Mouse (Mus musculus) gastrocnemius, postnatal 4 days (tissue): ENCODE data around the gene Zcchc10. TPM values are rescaled to one million over a fixed set of nuclear protein-coding genes. Genes with fewer than 3 reads are reported as not detected.
"Not testable (repeated sequence)": the region's sequence is repeated elsewhere in the genome, so short reads cannot be mapped to it uniquely, and the experiment has no call there.

Experiments used
- DNase-seq, 2 experiments: peaks; one replicate each; pipeline ENCODE4 v3.0.0; 2021 to 2022; ENCODE audit warnings: low spot score in 2 of 2, mixed read lengths in 2 of 2
- total RNA-seq, 2 experiments: library from RNA; stranded (reverse); gene quantifications; 2 replicates each; pipeline ENCODE4 v1.2.3; 2021

Gene Zcchc10
- total RNA-seq, 2 experiments from 2014 or later = 10.5 to 10.7 TPM

DNA sequence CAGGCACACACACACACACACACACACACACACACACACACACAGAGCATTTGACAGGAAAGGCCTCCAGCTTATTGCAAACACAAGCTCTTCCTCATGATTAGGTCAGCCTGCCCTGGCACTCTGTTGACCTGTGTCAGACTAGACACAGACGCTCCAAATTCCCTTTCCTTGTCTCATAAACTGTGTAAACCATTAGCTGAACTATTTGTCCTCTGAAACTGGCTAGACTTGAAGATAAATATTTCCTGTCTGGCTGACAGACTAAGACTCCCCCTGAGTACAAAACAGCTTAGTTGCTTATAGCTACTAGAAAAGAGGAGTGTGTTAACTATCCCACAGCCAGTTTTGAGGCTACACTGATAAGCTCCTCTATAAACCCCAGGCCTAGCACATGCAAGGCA is 9.7 kb upstream of the Zcchc10 start:
- no peak for DNase-seq

DNA sequence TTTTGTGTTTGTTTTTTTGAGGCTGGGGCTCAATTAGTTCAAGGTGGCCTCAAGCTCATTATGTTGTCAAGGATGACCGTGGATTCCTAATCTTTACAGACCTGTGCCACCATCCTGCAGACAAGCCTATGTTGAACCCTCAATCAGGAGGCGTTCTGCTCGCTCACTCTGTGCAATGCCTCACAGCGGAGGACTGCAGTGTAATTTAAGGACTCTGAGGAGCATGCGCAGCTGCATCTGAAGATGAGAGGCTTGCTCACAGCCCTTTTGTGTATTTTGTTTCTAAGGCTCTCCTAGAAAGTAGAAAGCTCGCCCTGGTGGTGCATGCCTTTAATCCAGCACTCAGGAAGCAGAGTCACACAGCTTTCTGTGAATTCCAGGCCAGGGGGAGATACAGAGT is 7.5 kb upstream of the Zcchc10 start:
- DNase-seq = no peak

DNA sequence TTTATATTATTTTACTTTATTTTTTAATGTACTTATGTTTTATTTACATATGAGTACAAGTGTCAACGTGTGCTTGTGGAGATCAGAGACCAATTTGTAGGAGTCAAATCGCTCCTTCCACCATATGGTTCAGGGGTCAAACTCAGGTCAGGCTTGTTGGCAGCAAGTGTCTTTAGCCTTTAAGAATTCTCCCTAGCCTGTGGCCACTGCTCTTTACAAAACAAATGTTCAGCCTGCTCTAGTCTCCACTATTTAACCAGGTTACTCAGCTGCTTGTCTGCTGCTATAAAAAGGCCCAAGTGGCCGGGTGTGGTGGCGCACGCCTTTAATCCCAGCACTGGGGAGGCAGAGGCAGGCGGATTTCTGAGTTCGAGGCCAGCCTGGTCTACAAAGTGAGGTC is 6.4 kb upstream of the Zcchc10 start:
- DNase-seq = no peak

DNA sequence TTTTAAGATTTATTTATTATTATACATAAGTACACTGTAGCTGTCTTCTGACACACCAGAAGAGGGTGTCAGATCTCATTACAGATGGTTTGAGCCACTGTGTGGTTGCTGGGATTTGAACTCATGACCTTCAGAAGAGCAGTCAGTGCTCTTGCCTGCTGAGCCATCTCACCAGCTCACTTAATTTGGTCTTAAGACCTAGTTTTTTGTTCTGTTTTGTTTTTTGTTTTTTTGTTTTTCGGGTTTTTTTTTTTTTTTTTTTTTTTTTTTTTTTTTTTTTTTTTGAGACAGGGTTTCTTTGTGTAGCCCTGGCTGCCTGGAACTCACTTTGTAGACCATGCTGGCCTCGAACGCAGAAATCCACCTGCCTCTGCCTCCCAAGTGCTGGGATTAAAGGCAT is 5.9 kb upstream of the Zcchc10 start:
- not testable (repeated sequence) for DNase-seq

DNA sequence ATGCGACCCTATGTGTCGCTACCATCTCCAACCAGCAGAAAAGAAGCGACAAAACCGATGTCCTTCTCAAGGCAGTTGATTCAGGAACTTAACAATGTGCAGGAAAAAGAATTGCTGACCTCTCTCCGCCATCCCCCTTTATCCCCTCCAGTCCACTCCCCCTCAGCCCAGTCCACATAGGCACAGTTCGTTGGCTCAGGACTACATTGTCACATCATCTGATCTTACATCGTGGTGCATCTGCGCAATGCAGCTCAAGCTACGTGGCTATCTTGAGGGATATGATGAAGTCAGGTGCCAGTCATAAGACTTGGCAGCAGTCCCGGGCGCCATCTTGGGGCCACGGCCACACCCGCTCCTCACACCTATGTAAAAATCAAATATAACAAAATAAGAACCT is 4.6 kb upstream of the Zcchc10 start:
- DNase-seq = not testable (repeated sequence)

DNA sequence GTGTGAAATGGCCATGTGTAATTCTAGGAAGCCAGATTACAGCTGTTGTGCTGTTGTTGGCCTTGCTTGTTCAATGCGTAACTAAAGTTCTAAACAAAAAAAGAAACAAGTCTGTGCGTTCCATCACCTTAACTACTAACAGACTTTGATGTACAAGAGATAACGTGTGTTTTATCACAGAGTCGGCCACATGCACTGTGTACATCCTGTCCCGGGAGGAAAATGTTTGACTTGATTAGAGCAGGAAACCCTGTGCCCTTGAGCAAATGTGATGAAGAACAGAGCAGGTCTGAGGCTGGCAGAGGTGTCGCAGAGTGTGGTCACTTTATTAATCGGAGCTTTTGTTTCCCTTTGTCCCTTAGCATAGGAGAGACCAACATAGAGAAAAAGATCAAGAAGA is 5.8 kb downstream of the Zcchc10 start:
- DNase-seq = no peak

DNA sequence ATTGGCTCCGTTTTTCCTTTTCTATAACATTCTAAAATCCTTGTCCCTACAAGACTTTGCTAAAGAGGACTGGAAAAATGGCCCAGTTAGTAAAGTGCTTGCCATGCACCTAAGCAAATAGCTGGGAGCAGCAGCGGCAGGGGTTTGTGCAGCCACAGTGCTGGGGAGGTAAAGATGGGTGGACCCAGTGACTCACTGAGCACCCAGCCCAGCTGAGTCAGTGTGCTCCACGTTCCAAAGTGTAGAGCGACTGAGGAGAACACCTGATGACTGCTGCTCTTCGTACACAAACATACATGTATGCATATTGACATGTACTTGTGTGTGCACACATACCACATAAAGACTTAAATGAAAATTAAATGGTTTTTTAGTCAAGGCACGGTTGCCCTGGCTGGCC is 6.6 kb downstream of the Zcchc10 start:
- DNase-seq = no peak

DNA sequence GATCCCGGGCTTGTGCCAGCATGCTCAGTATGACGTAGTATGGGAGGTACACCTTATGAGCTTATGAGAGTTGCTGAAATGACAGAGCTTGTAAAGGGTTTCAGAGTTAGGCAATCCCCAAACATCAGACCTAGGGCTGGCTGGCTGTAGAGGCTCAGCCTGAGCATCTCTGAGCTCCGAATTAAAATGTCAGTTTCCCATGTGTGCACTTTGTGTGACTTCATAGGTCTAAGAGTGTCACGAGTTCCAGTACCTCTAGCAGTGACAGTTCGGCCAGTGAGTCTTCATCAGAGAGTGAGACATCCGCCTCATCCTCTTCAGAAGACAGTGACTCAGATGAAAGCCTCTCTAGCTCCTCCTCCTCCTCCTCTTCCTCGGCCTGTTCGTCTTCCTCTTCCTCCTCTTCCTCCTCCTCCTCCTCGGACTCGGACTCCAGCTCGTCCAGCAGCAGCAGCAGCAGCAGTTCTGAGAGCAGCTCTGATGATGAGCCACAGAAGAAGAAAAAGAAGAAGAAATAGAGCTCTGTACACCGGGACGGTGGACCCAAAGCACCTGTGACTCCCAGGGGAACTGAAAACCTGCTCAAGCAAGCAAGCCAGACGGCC is 7.7 kb downstream of the Zcchc10 start:
- DNase-seq = no peak

DNA sequence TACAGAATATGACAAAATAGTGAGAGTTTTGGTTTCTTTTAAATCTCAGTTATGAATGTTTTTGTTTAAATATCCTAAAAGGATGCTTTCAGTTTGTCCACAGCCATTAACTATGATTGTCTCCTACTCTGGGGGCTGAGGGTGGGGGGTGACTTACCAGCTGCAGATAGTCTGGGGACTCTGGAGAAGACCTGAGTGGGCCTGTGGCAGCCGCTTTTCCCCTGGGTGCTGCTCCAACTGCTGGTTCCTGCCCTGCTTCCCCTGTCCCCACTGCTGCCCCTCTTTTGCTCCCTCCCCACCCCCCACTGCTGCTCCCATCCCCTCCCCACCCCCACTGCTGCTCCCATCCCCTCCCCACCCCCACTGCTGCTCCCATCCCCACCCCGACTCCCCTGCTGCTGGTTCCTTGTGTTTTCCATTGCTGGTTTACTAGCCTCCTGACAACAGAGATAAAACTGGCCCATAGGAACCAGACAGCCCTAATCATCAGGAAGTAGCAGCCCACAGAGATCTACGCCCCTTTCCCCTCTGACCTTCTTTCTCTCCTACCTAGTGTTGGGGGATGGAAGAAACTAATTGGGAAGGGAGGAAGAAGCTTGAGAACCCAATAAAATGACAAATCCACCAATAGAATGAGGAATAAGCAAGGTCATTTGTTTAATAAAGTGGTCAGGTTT is 11.2 kb downstream of the Zcchc10 start:
- DNase-seq = no peak

DNA sequence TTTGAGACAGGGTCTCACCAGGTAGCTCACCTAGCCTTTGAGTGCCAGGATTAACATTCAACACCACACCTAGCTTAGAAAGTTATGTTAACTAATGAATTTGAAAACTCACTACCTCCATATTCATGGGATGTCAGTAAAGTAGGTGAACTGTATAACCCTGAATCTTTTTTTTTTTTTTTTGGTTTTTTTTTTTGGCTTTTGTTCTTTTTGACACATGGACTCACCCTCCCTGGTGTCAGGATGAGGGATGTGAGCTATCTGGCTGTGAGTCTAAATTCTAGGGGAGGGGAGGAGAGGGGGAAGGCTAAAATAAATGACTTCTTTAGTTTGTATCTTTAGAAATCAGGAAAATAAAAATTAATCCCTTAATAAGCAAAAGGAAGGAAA is 11.7 kb downstream of the Zcchc10 start:
- no peak for DNase-seq

DNA sequence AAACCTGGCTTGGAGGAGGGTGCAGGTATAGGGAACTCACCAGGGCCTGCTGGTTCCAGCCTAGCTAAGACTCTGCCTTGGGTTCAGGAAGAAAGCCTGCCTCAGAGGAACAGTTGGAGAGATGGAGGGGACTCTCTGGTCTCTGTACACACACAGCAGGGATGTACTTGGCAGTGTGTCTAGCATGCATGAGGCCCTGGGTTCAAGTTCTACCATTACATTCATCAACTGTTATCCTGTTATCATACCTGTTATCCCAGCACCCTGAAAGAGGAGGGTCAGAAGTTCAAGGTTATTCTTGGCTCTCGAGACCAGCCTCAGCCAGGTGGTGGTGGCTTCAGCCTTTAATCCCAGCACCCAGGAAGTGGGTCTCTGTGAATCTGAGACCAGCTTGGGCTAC is 12.4 kb downstream of the Zcchc10 start:
- no peak for DNase-seq

DNA sequence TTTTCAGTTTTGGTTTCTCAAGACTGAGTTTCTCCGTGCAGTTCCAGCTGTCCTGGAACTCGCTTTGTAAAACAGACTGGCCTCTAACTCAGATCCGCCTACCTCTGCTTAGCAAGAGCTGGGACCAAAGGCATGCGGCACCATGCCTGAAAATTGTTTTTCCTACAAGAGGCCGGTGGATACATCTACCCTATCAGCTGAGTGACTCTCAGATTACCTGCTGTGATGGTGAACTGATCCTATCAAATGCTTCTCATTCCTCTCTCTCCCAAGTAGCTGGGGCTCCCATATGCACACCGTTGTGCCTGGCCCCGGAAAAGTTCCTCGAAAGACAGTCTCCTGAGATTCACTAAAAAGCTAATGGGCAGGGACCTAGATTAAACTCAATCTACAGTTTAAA is 13.2 kb downstream of the Zcchc10 start:
- no peak for DNase-seq

DNA sequence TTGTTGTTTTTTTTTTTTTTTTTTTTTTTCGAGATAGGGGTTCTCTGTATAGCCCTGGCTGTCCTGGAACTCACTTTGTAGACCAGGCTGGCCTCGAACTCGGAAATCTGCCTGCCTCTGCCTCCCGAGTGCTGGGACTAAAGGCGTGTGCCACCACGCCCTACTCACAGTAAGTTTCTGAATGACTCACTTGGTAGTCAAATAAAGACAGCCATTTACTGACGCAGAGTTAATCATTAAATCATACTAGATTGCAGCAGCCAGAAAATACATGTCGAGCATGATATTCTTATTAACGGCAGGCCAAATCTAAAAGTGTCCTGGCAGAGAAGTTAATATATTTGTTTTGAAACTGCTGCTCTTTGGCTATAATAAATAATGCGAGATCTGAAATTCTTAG is 16.5 kb downstream of the Zcchc10 start:
- DNase-seq = not testable (repeated sequence)

DNA sequence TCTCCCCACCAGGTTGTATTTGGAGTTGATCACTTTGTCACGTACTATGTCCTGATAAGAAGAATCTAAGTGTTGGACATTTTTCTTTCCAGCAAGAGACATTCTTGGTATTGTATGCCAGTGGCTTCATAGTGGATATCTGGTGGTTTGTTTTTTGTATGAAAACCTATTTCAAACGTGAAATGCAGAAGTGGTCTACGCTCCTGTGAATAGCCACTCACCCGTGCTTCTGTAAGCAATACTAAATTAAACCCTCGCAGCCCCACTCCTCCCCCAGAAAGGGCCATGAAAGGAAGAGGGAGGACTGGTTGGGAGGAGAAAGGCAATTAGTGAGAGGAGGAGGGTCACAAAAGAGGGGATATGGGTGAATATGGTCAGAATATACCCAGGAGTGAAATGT is 18.2 kb downstream of the Zcchc10 start:
- no peak for DNase-seq

DNA sequence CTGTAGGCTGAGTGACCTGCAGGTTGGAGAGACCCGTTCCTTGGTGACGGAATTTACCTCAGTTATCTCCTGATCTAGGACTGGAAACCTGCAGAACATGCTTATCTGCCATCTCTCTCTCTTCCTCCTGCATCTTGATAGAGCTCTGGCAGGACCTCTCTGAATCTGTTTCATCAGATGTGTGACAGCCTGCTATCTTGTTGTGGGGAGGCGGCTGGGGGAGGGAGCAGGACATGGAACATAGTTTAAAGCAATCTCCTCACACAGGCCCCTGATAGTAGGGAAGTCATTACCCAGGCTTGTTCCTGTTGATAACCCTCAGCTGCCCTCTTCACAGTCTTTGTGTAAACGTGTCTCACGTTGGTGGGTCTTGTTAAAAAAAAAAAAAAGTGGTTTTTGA is 20.8 kb downstream of the Zcchc10 start:
- DNase-seq = no peak

DNA sequence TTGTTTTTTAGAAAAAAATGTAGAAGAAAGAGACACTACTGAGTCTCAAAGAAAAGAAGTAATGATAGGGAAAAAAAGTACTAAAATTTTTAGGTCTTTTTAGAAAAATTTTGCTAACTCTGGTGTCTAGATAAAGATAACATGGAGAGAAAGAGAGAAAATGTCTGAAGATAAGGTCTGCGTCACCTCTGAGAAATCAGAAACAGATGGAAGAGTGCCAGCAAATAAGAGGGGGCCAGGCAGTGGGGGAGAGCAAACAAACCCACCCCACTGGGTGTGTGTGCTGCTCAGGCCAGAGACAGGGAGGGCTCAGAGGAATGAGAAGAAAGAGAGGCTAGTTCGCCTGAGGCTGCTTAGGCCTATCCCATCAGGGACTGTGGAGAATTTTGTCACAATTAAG is 21.3 kb downstream of the Zcchc10 start:
- DNase-seq = no peak

DNA sequence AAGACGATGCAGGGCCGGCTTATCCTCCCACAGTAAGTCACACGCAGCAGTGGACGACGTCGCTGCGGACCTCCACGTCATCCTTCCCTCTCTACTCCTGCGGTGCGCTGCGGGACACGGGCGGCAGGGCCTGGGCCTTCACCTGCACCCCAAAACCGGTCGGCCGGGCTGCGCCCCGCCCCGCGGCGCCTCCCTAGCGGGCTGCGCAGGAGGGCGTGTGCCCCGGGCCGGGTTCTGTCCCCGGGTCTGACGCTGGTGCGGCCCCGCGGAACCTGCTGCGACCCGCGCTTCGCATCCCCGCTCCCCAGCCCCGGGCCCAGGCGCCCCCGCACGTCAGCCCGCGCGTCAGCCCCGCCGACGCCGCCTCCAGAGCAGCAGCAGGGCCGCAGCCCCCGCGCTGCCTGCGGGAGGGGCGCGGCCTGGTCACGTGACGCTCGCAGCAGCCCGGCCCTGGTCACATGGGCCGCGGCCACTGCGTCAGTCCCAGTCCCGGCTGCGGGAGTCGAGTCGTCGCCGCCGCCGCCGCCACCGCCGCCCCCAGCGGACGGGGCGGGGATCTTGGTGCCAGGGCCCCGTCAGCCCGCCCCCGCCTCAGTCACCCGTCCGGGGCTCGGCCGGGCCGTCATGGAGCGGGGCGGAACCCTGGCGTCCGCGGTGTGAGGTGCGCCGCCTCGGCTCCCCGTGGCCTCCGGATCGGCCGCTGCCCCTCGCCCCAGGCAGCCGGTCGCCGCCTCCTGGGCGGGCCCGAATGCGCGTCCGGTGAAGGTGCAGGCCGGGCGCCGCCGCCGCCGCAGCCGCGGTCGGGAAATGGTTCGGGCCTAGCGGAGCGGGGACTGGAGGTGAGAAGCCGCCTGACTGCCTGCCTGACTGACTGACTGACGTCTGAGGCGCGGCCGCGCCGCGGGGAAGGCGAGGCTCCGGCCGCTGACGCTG is 26.1 kb downstream of the Zcchc10 start, which contains the start of gene Aff4:
TSS of gene Aff4 (plus strand) at position 543 of the 933 bp plus-strand sequence.
- DNase-seq = peak; percentile 74 to 88

DNA sequence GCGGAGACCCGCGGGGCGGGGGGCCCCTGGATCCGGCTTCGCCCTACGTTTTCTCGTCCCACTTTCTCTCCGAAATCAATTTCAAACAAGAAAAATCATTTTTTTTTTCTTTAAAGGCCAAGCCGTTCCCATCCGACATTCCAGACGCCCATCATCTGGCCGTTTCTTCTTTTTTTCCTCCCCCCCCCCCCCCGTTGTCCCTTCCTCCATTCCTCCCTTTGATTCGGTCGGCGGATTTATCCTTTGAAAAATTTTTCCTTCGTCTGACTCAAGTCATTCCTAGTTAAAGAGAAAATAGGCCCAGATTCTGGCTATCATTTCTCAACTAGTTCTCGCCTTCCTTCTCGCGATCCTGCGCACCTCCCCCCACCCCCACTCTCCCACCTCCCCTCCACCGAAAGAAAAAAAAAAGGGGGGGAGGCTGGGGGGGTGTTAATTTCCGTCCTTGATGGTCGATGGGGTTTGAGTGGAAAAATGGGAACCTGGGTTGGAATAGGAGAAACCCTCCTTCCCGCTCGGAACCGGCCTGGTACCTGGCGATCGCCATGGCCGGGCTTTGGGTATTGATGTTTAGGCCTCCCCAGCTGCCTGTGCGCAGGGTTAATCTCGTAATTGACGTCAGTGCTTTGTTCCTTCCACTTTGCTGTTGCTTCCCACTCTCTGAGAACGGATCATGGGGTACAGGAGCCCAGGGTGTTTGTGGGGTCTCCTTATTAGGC is 26.9 kb downstream of the Zcchc10 start:
- peak; percentile 22 to 51 for DNase-seq

DNA sequence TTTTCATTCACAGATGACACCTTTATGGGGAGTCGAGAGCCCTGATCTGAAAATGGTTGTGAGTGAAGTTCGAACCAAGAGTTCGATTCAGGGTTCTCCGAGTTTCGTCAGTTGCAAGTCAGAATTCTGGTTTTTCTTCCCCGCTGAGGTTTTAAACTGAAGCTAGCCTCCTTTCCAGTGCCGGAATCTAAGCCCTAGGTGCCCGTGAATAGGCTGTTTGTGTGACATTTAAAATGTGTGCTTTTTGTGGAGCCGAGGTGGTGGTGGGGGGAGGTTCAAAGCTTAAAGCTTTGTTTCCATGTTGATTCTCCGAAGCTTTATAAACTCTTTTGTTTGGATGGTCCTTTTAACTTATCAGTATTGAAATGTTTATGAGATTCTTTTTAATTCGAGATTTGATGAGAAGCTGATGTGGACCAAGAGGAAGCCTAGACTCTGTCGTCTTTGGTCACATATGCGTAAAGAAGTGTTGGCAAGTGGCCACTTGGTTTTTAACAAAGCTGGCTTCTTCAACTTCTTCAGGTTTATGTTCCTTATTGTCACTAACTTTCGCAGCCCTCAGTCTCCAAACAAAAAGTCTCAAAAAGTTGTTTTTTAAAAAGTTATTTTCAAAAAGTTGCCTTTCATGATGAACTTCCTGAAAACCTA is 27.6 kb downstream of the Zcchc10 start:
- no peak for DNase-seq

DNA sequence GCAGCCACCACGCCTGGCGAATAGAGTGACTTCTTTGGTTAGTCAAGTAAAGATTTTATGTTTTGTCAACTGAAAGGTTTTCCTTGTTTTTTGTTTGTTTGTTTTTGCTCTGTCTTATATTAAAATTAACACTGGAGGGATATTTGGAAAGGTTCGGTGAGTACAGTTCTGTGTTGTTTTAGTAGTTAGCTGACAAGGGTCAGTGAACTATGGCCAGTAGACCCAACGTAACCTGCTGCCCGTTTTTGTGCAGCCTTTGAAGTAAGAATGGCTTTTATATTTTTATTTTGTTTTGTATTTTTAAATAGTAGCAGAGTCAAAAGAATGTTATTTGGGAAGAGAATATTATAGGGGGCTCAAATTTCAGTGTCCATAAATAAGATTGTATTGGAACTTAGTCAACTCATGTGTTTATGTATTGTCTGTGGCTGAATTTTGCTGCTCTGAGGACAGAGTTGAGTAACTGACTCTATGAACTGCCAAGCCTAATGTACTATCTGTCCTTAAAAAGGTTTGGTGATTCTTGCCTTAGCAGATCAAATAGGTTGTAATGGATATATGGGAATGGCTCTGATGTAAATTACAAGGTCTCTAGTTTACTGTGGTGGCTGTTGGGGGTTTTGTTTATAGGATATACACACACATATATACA is 34.2 kb downstream of the Zcchc10 start:
- no peak for DNase-seq
